Mouse (Mus musculus) frontal cortex, postnatal 36 days (tissue): ENCODE results near the gene Sox5.

Experiments used
- DNase-seq, 2 experiments: peaks; one replicate each; pipeline ENCODE4 v3.0.0; 2022; ENCODE audit warnings: low spot score in 2 of 2

Gene Sox5

GRCm38 (mm10) chr6:144781431-144782030 lies at the start of gene Sox5:
Gene Sox5 (minus strand): TSS chr6:144781977.
- peak; percentile 54 to 67 for DNase-seq

- no peak for DNase-seq
Observed at GRCm38 (mm10) chr6:144825018-144825602, 43.3 kb upstream of the Sox5 start.

GRCm38 (mm10) chr6:144824153-144824552 lies 42.4 kb upstream of the Sox5 start:
- no peak for DNase-seq

- DNase-seq = no peak
Observed at GRCm38 (mm10) chr6:144822594-144822993, 40.8 kb upstream of the Sox5 start.

GRCm38 (mm10) chr6:144821019-144821418 lies 39.2 kb upstream of the Sox5 start:
- DNase-seq = no peak

GRCm38 (mm10) chr6:144818016-144818415 lies 36.2 kb upstream of the Sox5 start:
- DNase-seq = peak in 1 of 2 experiments; percentile 3

GRCm38 (mm10) chr6:144817329-144817932 lies 35.7 kb upstream of the Sox5 start:
- peak; percentile 32 to 50 for DNase-seq

- no peak for DNase-seq
Observed at GRCm38 (mm10) chr6:144815542-144815941, 33.8 kb upstream of the Sox5 start.

- peak; percentile 48 to 66 for DNase-seq
Observed at GRCm38 (mm10) chr6:144814931-144815364, 33.2 kb upstream of the Sox5 start.

GRCm38 (mm10) chr6:144804321-144804720 lies 22.5 kb upstream of the Sox5 start:
- no peak for DNase-seq

- DNase-seq = no peak
Observed at GRCm38 (mm10) chr6:144803063-144803462, 21.3 kb upstream of the Sox5 start.

GRCm38 (mm10) chr6:144794356-144794755 lies 12.6 kb upstream of the Sox5 start:
- DNase-seq = no peak

- DNase-seq = no peak
Observed at GRCm38 (mm10) chr6:144792871-144793270, 11.1 kb upstream of the Sox5 start.

- DNase-seq = no peak
Observed at GRCm38 (mm10) chr6:144783295-144783694, 1.5 kb upstream of the Sox5 start.

GRCm38 (mm10) chr6:144782866-144783265 lies 1.1 kb upstream of the Sox5 start:
- DNase-seq = peak; percentile 50 to 54

GRCm38 (mm10) chr6:144782031-144782857 lies 467 bp upstream of the Sox5 start:
- peak in 1 of 2 experiments; percentile 12 for DNase-seq

GRCm38 (mm10) chr6:144780608-144781285 lies 1.0 kb downstream of the Sox5 start:
- DNase-seq = no peak

- DNase-seq = no peak
Observed at GRCm38 (mm10) chr6:144779945-144780607, 1.7 kb downstream of the Sox5 start.

GRCm38 (mm10) chr6:144777356-144778035 lies 4.3 kb downstream of the Sox5 start:
- DNase-seq = no peak

GRCm38 (mm10) chr6:144773736-144774135 lies 8.0 kb downstream of the Sox5 start:
- DNase-seq = peak in 1 of 2 experiments; percentile 16

GRCm38 (mm10) chr6:144772985-144773384 lies 8.8 kb downstream of the Sox5 start:
- DNase-seq = no peak
